Mouse (Mus musculus) hindbrain, postnatal 0 days (tissue): ENCODE measurements around the gene Msx2. TPM values are rescaled to one million over a fixed set of nuclear protein-coding genes. Genes with fewer than 3 reads are reported as not detected.
A peak's percentile ranks its signal among the peaks of the same experiment; 100 is the strongest.

Source experiments
- ATAC-seq: fragments of 200-750 bp; cut with Nextera tagmentation; 2 replicates; pipeline ENCODE4 v1.8.0; 2017; ENCODE audit warnings: mild to moderate bottlenecking, moderate TSS enrichment, moderate library complexity
- DNase-seq: peaks from one replicate; pipeline ENCODE4 v3.0.0-alpha.2; 2015; ENCODE audit warnings: low spot score
- H3K27ac ChIP-seq: fragments of 300-500 bp; sonication (generic); 2 replicates; pipeline ENCODE4 v1.5.1; 2014; ENCODE audit warnings: mild to moderate bottlenecking
- H3K27me3 ChIP-seq: fragments of 300-500 bp; sonication (generic); 2 replicates; pipeline ENCODE4 v1.6.1; 2014; ENCODE audit warnings: low read length, mixed read lengths; ENCODE audit not compliant: insufficient read depth
- H3K36me3 ChIP-seq: fragments of 300-500 bp; sonication (generic); 2 replicates; pipeline ENCODE4 v1.6.1; 2014; ENCODE audit warnings: low read length, mixed read lengths; ENCODE audit not compliant: insufficient read depth
- H3K4me1 ChIP-seq: fragments of 300-500 bp; sonication (generic); 2 replicates; pipeline ENCODE4 v1.6.1; 2014; ENCODE audit warnings: antibody characterized with exemption, low read length, mixed read lengths; ENCODE audit not compliant: insufficient read depth
- H3K4me2 ChIP-seq: fragments of 300-500 bp; sonication (generic); 2 replicates; pipeline ENCODE4 v1.6.1; 2014; ENCODE audit warnings: low read depth, mild to moderate bottlenecking, low read length, moderate library complexity, mixed read lengths
- H3K4me3 ChIP-seq: fragments of 300-500 bp; sonication (generic); 2 replicates; pipeline ENCODE4 v1.5.1; 2014; ENCODE audit warnings: low read length
- H3K9ac ChIP-seq: fragments of 300-500 bp; sonication (generic); replicated peaks from 2 replicates; pipeline ENCODE4 v1.6.1; 2014; ENCODE audit warnings: mild to moderate bottlenecking, low read length, moderate library complexity, mixed read lengths
- H3K9me3 ChIP-seq: fragments of 300-500 bp; sonication (generic); 2 replicates; pipeline ENCODE4 v1.6.1; 2016; ENCODE audit warnings: low read length, mixed read lengths
- CTCF ChIP-seq: IDR thresholded peaks from 2 replicates; pipeline ENCODE4 v1.5.1; 2016; ENCODE audit warnings: antibody characterized with exemption, control low read depth, low read depth
- WGBS: fragments of 180-500 bp; shearing (Covaris S2); extraction: QIAGEN DNeasy Blood & Tissue Kit; methylation state at CpG from one replicate; pipeline ENCODE4 v1.1.7; 2014; 5-methylcytosine and 5-hydroxymethylcytosine counted together
- polyA plus RNA-seq: library from polyadenylated mRNA; unstranded; fragments of >200 nt; fragmentation: Nextera tagmentation; extraction: Ambion mirVana; gene quantifications from 2 replicates; pipeline ENCODE4 v1.2.1, GENCODE M21; 2015
- total RNA-seq: library from RNA; depleted of rRNA; stranded (reverse); fragments of >200 nt; gene quantifications from 2 replicates; pipeline ENCODE4 v1.2.3, GENCODE M21; 2014

Msx2 gene
- total and polyA plus RNA-seq, 2 experiments from 2014 or later: 3.1 to 5.1 TPM

DNA sequence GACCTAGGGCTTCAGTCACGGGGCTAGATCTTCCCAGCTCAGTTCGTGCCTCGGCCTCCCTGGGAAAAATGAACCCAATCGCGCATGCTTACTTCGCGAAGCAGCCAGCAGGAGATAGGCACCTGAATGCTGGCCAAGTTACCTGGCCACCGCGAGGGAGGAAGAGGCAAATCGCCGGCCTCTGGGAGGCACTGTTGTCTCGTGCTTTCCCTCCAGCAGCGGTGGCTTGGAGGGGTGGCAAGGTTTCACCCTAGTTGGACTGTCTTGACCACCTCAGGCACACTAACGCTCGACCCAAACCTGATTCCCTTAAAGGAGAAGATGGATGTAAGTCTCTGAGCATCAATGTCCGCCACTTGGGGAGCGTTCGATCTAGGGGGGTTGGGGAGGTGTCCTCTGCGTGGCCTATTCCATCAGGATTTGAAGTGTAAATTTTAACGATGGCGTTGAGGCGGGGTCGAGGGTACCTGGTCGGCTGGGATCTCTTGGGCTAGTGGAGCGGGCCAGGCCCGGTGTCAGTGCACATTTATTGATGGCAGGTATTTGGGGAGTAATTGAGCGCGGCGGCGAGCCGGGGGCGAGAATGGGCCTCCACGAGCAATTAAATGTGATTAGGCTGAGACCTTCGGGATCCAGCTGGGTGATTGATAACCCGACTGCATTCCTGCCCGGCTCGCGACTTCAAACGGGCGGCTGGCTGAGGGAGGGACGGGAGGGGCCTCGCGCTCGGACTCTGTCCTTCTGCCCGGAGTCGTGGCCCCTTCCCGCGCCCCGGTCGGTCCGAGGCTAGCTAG is 10.8 kb downstream of the Msx2 start:
- Histone ChIP-seq H3K27me3 (peaks cover 27% of the 10 kb centered on the region; the same call in 1 of the 2 replicates), H3K4me1 (peaks cover 3% of the 10 kb centered on the region), H3K36me3 (no peaks in the 10 kb centered on the region), H3K4me2 (peak overlapping the region; percentile 60), H3K27ac (no peak overlapping the region), H3K9me3 (no peaks in the 10 kb centered on the region), H3K4me3 (peak overlapping the region; percentile 37), H3K9ac (peak overlapping the region; percentile 29)
- WGBS: 1% methylated on average over 51 of the region's 51 CpGs
- peak; percentile 74 for DNase-seq
- 0 out of 2 replicates have a peak, but pooled peaks have one; percentile 60 for ATAC-seq
- TF ChIP-seq CTCF: peak; percentile 79

DNA sequence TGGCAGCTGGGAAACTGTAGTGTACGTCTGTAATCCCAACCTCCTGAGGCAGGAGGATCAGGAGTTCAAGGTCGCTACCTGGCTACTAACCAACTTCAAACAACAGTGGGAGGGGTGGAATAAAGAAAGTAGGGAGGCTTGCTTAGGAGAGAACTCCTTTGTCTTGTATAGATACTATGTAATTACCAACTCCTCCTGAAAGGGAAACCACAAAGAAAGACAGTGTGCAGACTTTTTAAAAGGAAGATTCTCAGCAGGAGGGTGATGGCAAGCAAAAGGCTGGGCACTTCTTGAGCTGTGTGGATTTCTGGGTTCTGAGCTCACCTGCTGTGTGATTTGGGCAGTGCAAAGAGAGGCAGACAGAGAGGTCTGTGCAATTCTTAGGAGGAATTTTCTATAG is 11.5 kb downstream of the Msx2 start:
- H3K9me3 ChIP-seq: no peaks in the 10 kb centered on the region
- H3K4me2 ChIP-seq: no peak overlapping the region
- no peak overlapping the region for H3K4me3 ChIP-seq
- peaks cover 3% of the 10 kb centered on the region for H3K4me1 ChIP-seq
- H3K9ac ChIP-seq: no peak overlapping the region
- DNase-seq (no peak), ATAC-seq (no peak)
- no peak for TF ChIP-seq CTCF
- no peak overlapping the region for H3K27ac ChIP-seq
- H3K36me3 ChIP-seq: no peaks in the 10 kb centered on the region
- WGBS: 34% methylated on average over 2 of the region's 2 CpGs
- H3K27me3 ChIP-seq: peaks cover 27% of the 10 kb centered on the region; the same call in 1 of the 2 replicates

DNA sequence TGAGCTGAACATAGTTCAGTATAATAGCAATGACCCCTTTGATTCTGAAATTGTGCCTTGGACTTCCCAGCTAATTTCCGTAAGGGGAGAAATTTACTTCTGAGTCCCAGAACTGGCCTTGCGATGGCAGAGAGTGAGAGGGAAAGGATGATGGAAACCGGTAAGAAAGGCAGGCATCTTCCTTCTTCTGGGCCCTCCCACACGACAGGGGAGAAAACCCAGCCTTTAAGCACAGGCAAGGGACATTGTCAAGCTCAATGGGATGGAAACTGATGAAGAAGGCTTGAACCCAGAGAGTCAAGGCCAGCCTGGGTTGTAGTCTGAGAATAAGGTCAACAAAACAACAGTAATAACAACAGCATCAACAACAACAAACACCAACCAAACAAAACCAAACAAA is 14.1 kb downstream of the Msx2 start:
- DNase-seq (no peak), ATAC-seq (no peak)
- Histone ChIP-seq H3K27me3 (peaks cover 20% of the 10 kb centered on the region; the same call in 1 of the 2 replicates), H3K4me1 (peaks cover 3% of the 10 kb centered on the region), H3K27ac (no peak overlapping the region), H3K9me3 (no peaks in the 10 kb centered on the region), H3K36me3 (no peaks in the 10 kb centered on the region), H3K4me3 (no peak overlapping the region), H3K4me2 (no peak overlapping the region), H3K9ac (no peak overlapping the region)
- 70% methylated on average over 4 of the region's 4 CpGs for WGBS
- no peak for TF ChIP-seq CTCF

DNA sequence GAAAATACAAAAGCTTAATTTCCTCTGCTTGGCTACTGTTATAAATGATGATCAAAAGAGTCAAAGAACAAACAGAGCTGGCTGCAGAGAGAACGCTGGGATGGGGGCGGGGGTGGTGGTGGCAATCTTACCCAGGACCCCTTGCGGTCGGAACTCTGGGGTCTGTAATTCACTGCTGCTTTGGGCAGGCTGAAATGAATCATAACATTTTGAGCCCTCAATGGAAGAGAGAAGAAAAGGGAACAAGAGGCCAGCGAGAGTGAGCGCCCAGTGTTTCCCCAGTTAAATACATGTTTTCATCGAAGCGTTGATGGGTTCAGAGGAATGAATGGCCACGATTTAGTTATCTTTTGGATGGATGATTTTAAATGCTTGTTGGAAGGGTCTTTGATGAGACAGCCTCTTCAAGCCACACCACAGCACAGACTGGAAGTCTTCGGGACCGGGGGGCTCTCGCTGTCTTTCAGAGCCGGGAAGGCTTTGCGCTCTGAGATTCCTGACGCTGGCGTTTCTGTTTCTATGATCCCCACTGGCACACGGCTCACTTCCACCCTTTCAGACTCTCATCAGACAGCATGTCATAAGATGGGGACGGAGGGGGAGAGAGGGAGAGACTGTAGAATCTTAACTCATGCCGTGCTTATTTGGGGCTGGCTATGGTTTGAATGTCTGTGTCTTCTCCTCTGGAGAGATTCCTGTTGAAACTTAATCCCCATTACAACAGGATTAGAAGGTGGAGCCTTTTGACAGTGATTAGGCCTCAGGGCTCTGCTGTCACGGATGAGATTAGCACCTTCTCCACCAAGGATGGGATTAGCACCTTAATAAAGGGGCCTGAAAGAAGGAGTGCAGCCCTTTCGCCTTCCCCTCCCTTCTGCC is 17.8 kb downstream of the Msx2 start:
- WGBS: 6% methylated on average over 21 of the region's 21 CpGs
- ATAC-seq (peak; percentile 93), DNase-seq (peak; percentile 70)
- Histone ChIP-seq H3K27ac (no peak overlapping the region), H3K9ac (peak overlapping the region; percentile 39), H3K4me1 (no peaks in the 10 kb centered on the region), H3K36me3 (no peaks in the 10 kb centered on the region), H3K4me3 (peak overlapping the region; percentile 29), H3K27me3 (no peaks in the 10 kb centered on the region), H3K4me2 (peak overlapping the region; percentile 62), H3K9me3 (no peaks in the 10 kb centered on the region)
- no peak for TF ChIP-seq CTCF

DNA sequence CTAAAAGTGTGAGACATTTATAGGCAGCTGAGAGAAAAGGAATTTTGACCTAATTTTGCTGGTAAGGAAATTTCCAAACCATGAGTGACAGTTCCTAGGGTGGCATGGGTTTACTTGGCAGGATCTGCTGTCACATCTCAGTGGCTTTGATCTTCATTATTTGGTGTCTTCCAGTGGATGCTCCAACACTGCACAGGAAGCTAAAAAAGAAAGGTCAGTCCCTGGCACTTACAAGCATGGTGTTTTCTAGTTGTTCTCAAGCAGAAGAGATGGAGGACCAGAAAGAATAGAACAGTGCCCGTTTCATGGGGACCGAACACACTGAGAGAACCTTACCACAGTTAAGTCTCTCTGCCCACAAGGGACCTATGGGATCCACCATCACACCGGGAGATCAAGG is 18.9 kb downstream of the Msx2 start:
- ATAC-seq (no peak), DNase-seq (no peak)
- no peak overlapping the region for H3K4me3 ChIP-seq
- no peaks in the 10 kb centered on the region for H3K4me1 ChIP-seq
- no peaks in the 10 kb centered on the region for H3K27me3 ChIP-seq
- no peaks in the 10 kb centered on the region for H3K36me3 ChIP-seq
- H3K4me2 ChIP-seq: no peak overlapping the region
- 82% methylated on average over 3 of the region's 3 CpGs for WGBS
- H3K9me3 ChIP-seq: no peaks in the 10 kb centered on the region
- H3K9ac ChIP-seq: no peak overlapping the region
- no peak for TF ChIP-seq CTCF
- no peak overlapping the region for H3K27ac ChIP-seq

DNA sequence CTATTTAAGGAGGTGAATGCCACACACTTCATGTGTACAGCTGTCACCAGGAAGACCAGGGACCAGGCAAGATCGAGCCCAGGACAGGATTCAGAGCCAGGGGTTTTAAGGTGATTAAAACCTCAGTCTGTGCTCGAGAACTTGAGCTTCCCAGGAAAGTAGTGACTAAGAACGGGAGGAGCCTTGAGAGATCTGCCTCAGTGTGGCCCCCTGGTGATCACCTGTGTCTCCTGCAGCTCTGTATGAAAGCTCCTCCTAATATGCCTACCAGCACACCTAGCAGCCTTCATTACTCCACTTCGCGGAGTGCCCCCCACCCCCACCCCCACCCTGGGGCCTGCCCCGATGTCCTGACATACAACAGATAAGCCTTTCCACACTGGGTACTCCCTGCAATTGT is 25.3 kb downstream of the Msx2 start:
- Histone ChIP-seq H3K9ac (no peak overlapping the region), H3K36me3 (no peaks in the 10 kb centered on the region), H3K27me3 (no peaks in the 10 kb centered on the region), H3K4me1 (peaks cover under 1% of the 10 kb centered on the region; the same call in 1 of the 2 replicates), H3K4me3 (no peak overlapping the region), H3K27ac (no peak overlapping the region), H3K4me2 (no peak overlapping the region), H3K9me3 (no peaks in the 10 kb centered on the region)
- DNase-seq: peak; percentile 32
- ATAC-seq: no peak
- peak; percentile 43 for TF ChIP-seq CTCF
- WGBS: 29% methylated on average over 6 of the region's 6 CpGs
